Mouse (Mus musculus) kidney, postnatal 0 days (tissue): ENCODE measurements at regions not wholly inside any gene's neighbourhood (a gene's known extent, or its start where the extent isn't known, plus 50 kb on each side); places are given as distances from the start of the nearest gene placed in this dataset.
"Not testable (repeated sequence)": the region's sequence is repeated elsewhere in the genome, so short reads cannot be mapped to it uniquely, and the experiment has no call there.

Source experiments
- ATAC-seq: fragments of 200-750 bp; cut with Nextera tagmentation; replicated peaks from 2 replicates; pipeline ENCODE4 v1.8.0; 2017; ENCODE audit warnings: low read depth, moderate number of reproducible peaks, moderate TSS enrichment, moderate library complexity; ENCODE audit not compliant: low FRiP score
- DNase-seq: peaks from one replicate; pipeline ENCODE4 v3.0.0-alpha.2; 2016; ENCODE audit warnings: low spot score
- H3K27ac ChIP-seq: fragments of 300-500 bp; sonication (generic); 2 replicates; pipeline ENCODE4 v1.5.1; 2014; ENCODE audit warnings: mild to moderate bottlenecking
- H3K27me3 ChIP-seq: fragments of 300-500 bp; sonication (generic); 2 replicates; pipeline ENCODE4 v1.6.1; 2014; ENCODE audit warnings: low read length, mixed read lengths; ENCODE audit not compliant: insufficient read depth
- H3K36me3 ChIP-seq: fragments of 300-500 bp; sonication (generic); 2 replicates; pipeline ENCODE4 v1.6.1; 2014; ENCODE audit warnings: low read length, mixed read lengths; ENCODE audit not compliant: insufficient read depth
- H3K4me1 ChIP-seq: fragments of 300-500 bp; sonication (generic); replicated peaks from 2 replicates; pipeline ENCODE4 v1.6.1; 2014; ENCODE audit warnings: antibody characterized with exemption, low read length, mixed read lengths; ENCODE audit not compliant: insufficient read depth
- H3K4me2 ChIP-seq: fragments of 300-500 bp; sonication (generic); 2 replicates; pipeline ENCODE4 v1.6.1; 2014; ENCODE audit warnings: mild to moderate bottlenecking, low read length, moderate library complexity, mixed read lengths
- H3K4me3 ChIP-seq: fragments of 300-500 bp; sonication (generic); replicated peaks from 2 replicates; pipeline ENCODE4 v1.5.1; 2014; ENCODE audit warnings: low read depth, low read length
- H3K9ac ChIP-seq: fragments of 300-500 bp; sonication (generic); 2 replicates; pipeline ENCODE4 v1.6.1; 2014; ENCODE audit warnings: low read depth, low read length
- H3K9me3 ChIP-seq: fragments of 300-500 bp; sonication (generic); replicated peaks from 2 replicates; pipeline ENCODE4 v1.6.1; 2016; ENCODE audit warnings: low read length, inconsistent platforms, mixed read lengths
- CTCF ChIP-seq: IDR thresholded peaks from 2 replicates; pipeline ENCODE4 v1.5.1; 2016; ENCODE audit warnings: antibody characterized with exemption, low read depth, mild to moderate bottlenecking, moderate library complexity
- WGBS: fragments of 180-500 bp; shearing (Covaris S2); extraction: QIAGEN DNeasy Blood & Tissue Kit; methylation state at CpG from one replicate; pipeline ENCODE4 v1.1.7; 2014; 5-methylcytosine and 5-hydroxymethylcytosine counted together

GRCm38 (mm10) chr12:119527760-119528159, 213.7 kb downstream of the Macc1 start:
- no peak overlapping the region for H3K27ac ChIP-seq
- no peaks in the 10 kb centered on the region for H3K36me3 ChIP-seq
- DNase-seq: no peak
- H3K4me2 ChIP-seq: no peak overlapping the region
- no peaks in the 10 kb centered on the region for H3K9me3 ChIP-seq
- WGBS: 84% methylated on average over 2 of the region's 2 CpGs
- no peaks in the 10 kb centered on the region for H3K4me1 ChIP-seq
- H3K4me3 ChIP-seq: no peak overlapping the region
- 0 out of 2 replicates have a peak, but pooled peaks have one; percentile 40 for ATAC-seq
- no peak overlapping the region for H3K9ac ChIP-seq
- H3K27me3 ChIP-seq: no peaks in the 10 kb centered on the region
- TF ChIP-seq CTCF: no peak

DNA sequence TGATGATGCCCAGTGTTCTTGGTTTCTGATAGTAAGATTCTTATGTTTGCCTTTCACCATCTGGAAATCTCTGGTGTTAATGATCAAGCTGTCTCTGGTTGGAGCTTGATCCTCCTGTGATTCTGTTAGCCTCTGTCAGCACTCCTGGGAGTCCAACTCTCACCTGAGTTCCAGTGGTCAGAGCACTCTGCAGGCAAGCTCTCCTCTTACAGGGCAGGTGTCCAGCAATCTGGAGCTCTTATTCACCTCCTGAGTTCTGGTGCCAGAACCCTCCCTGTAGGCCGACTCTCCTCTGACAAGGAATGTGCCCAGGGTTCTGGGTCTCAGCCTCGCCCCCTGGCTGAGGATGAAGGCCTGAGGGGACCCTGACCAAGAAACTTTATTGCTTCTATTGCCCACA, 234.3 kb downstream of the Macc1 start:
- H3K36me3 ChIP-seq, DNase-seq, H3K4me3 ChIP-seq, H3K4me2 ChIP-seq, H3K27ac ChIP-seq, ATAC-seq, H3K4me1 ChIP-seq, H3K9ac ChIP-seq, H3K27me3 ChIP-seq, H3K9me3 ChIP-seq: not testable (repeated sequence)
- WGBS: 77% methylated on average over 2 of the region's 2 CpGs

DNA sequence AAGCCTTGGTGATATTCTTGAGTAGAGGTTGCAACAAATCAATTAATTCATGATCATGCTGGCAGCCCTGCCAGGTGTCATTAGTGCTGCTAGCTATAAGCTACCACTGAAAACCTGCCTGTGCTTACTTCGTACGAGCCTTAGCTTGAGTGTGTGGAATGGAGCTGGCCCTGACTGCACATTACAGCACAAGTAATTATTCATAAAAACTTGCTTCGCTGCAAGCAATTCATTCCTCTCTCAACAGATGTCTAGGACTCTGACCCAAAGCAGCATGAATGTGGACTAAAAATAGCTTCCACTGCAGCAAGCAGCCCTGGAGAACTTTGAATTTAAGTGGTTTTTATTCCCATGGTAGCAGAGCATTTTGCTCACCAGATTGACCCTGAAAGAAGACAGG, 262.6 kb downstream of the Macc1 start:
- peak; percentile 78 for DNase-seq

DNA sequence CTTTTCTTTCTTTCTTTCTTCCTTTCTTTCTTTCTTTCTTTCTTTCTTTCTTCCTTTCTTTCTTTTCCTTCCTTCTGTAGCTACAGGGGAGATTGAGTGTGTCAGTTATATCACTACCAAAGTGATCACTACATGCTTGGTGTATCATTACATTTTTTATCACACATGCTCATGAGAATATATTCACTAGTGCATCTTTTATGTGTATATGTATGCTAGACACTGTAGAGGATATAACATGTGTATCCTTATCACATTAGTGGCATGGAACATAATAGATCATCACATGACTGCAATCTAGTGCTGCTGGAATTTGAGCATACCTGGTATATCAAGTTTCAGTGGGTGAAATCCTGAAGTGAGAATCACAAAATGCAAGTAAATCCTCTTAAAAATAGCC, 263.2 kb downstream of the Macc1 start:
- H3K27me3 ChIP-seq: no peaks in the 10 kb centered on the region
- no peak overlapping the region for H3K9ac ChIP-seq
- no peaks in the 10 kb centered on the region; the same call in 1 of the 2 replicates for H3K9me3 ChIP-seq
- ATAC-seq (no peak), DNase-seq (no peak)
- H3K4me3 ChIP-seq: no peak overlapping the region
- no peaks in the 10 kb centered on the region for H3K36me3 ChIP-seq
- H3K4me1 ChIP-seq: no peaks in the 10 kb centered on the region
- no peak overlapping the region for H3K27ac ChIP-seq
- H3K4me2 ChIP-seq: no peak overlapping the region
- no peak for TF ChIP-seq CTCF

More for the DNA sequence above, 262.6 kb downstream of the Macc1 start:
- H3K27ac ChIP-seq: no peak overlapping the region
- 47% methylated on average over 3 of the region's 3 CpGs for WGBS
- ATAC-seq: no peak
- no peak overlapping the region for H3K4me2 ChIP-seq
- no peak overlapping the region for H3K4me3 ChIP-seq
- H3K4me1 ChIP-seq: no peaks in the 10 kb centered on the region
- TF ChIP-seq CTCF: no peak
- H3K27me3 ChIP-seq: no peaks in the 10 kb centered on the region
- no peak overlapping the region for H3K9ac ChIP-seq
- no peaks in the 10 kb centered on the region; the same call in 1 of the 2 replicates for H3K9me3 ChIP-seq
- no peaks in the 10 kb centered on the region for H3K36me3 ChIP-seq

DNA sequence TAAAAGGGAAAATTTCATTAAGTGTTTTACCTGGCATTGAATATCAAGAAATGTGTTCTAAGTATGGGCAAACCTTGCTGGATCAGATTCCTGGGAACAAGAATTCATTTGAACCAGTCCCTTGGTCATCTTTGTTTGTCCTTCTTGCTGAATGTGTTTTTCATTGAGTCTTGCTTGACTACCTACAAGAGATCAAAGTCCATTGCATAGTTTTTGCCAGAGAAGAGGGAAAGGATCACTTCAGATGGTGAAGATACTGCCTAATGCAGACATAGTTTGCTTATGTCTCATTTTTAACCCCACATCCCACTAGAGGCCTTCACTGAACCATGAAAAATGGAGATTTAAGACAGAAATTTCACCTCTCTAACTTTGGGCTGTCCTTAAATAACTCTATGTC, 287.3 kb downstream of the Macc1 start:
- Histone ChIP-seq H3K27me3 (no peaks in the 10 kb centered on the region), H3K36me3 (no peaks in the 10 kb centered on the region), H3K9me3 (no peaks in the 10 kb centered on the region), H3K4me2 (no peak overlapping the region), H3K4me3 (no peak overlapping the region), H3K4me1 (no peaks in the 10 kb centered on the region), H3K27ac (no peak overlapping the region), H3K9ac (no peak overlapping the region)
- DNase-seq (no peak), ATAC-seq (no peak)
- no peak for TF ChIP-seq CTCF

DNA sequence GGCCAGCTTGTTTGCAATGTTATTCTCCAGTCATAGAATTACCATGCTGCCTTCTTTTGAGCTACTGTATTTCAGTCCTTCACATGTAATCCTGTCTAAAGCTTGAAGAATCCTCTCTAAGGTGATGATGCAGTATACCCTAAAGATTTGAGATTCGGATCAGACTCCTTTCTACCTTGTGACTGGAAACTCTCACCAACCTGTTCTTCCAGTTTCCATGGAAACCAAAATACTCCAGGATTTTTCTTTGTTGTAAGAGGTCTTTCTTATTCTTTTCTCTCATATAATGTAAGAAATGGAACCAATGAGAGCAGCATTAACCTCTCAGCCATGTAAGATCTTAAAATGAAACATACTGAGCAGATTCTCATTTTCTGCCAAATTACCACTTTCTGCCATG, 310.2 kb downstream of the Macc1 start:
- ATAC-seq: no peak
- Histone ChIP-seq H3K27me3 (no peaks in the 10 kb centered on the region), H3K4me1 (no peaks in the 10 kb centered on the region), H3K4me3 (no peak overlapping the region), H3K27ac (no peak overlapping the region), H3K4me2 (no peak overlapping the region), H3K9me3 (no peaks in the 10 kb centered on the region), H3K36me3 (no peaks in the 10 kb centered on the region), H3K9ac (no peak overlapping the region)
- TF ChIP-seq CTCF: no peak
- DNase-seq: no peak
- WGBS: 75% methylated on average over 1 of the region's 1 CpGs

- Histone ChIP-seq H3K9ac (no peak overlapping the region), H3K27me3 (no peaks in the 10 kb centered on the region), H3K4me1 (no peaks in the 10 kb centered on the region), H3K4me3 (no peak overlapping the region), H3K36me3 (no peaks in the 10 kb centered on the region), H3K27ac (no peak overlapping the region), H3K9me3 (no peaks in the 10 kb centered on the region), H3K4me2 (no peak overlapping the region)
- DNase-seq: peak; percentile 12
- no peak for TF ChIP-seq CTCF
- ATAC-seq: no peak
- 65% methylated on average over 2 of the region's 2 CpGs for WGBS
Observed at GRCm38 (mm10) chr12:119655366-119655765, 290.3 kb upstream of the Tmem196 start.
